Mouse (Mus musculus): Measurements from ENCODE around the gene Astn2.
A peak's percentile ranks its signal among the peaks of the same experiment; 100 is the strongest.

Gene Astn2

DNA sequence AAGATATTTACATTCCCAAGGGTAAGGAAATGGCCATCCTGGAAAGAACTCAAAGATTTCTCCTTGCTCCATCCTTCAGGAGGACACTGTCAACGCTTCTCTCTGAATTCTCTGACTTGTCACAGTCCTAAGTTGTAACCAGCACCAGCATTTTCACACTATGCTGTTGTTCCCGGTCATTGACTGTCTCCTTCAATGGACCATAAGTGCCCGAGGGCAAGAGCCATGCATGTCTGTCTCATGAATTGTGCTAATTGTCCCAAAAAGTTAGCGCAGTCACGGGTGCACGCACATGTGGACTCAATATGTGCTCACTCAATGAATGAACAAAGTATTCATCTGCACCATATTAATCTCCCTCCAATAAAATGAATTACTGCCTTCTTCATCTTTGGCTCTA lies 741.2 kb downstream of the Astn2 start:
- no peak for DNase-seq

- DNase-seq = peak; percentile 72
Observed at GRCm38 (mm10) chr4:65654723-65655122, 749.7 kb downstream of the Astn2 start.

DNA sequence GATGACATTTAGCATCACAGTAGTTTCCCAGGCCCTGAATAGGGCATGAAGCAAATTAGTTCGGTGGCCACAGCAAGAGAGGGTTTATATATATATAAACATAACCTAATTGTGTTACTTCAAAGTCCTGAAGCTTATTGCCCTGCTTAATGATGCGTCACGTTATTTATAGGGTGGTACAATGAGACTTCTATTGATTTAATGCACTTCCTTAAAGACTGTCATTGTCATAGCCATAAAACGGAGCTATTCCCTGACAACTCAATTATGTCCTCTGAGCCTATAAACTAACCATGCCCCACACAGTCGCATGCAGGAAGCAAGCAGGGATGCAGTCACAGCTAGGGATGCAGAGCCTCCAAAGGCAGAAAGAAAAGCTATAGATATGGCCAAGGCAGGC lies 761.8 kb downstream of the Astn2 start:
- DNase-seq = no peak

- DNase-seq = no peak
Observed at GRCm38 (mm10) chr4:65638231-65638630, 766.2 kb downstream of the Astn2 start.

DNA sequence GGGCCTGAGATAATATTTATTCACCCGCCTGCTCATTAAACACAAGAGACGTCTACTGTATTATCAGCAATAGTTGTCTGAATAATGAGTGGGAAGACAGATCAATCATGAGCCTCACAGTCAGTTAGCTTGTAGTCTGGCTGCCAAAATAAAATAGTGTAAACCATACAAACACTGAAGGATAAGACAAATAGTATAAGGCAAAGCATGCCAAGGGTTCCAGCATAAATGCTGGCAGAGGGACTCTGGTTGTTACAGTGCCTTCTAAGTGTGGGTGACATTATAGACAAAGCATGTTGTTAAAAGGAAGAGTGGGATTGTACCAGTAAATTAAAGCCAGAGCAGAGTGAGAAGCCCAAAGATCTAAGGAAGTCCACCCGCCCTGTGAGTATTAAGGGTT lies 784.3 kb downstream of the Astn2 start:
- DNase-seq = no peak

DNA sequence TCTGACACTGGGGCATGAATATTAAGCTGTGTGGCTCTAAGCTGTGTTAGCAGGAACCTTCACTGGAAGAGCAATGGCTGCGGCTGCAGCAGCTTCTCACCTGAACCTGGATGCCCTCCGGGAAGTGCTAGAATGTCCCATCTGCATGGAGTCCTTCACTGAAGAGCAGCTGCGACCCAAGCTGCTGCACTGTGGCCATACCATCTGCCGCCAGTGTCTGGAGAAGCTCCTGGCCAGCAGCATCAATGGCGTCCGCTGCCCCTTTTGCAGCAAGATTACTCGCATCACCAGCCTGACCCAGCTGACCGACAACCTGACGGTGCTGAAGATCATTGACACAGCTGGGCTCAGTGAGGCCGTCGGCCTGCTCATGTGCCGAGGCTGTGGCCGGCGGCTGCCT lies 791.3 kb downstream of the Astn2 start:
- DNase-seq = no peak

GRCm38 (mm10) chr4:65610896-65611295 lies 793.5 kb downstream of the Astn2 start:
- DNase-seq = no peak

DNA sequence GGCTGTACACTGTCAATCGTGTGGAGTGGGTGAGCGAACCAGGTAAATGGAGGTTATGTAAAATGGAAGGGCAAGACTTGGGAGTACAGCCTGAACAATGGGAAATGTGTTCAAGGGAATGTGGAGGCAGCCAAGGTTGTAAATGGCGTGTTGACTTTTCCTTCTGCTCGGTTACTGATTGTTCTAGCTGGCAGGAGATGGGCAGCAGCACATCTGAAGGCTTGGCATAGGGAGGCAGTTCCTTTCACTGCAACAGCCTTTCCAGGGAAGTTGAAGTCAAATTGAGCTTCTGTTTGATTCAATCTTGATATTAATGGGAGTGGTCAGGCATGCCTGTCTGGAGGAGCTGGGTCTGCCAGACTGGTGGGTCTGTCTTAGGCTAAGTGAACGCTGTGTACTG lies 794.1 kb downstream of the Astn2 start:
- no peak for DNase-seq

DNA sequence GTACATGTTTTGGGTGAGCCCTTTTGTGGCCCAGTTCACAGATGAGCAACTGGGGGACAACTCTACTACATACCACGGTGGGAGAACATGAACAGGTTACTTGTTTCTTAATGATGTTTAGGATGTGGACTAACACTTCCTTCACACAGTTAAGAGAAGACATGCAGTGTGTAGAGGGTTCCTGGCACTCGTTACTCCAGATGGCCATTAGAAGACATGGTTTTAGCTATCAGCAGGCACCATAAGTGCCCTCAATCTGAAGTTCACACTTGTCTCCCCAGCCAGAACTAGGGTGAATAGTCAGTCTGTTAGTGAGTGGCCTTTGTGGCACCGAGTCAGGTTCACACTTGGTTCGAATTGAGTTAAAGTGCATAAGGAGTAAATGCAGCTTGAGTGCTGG lies 796.3 kb downstream of the Astn2 start:
- no peak for DNase-seq

GRCm38 (mm10) chr4:65607184-65607631 lies 797.2 kb downstream of the Astn2 start:
- DNase-seq = peak; percentile 31

- no peak for DNase-seq
Observed at GRCm38 (mm10) chr4:65605151-65605702, 799.2 kb downstream of the Astn2 start.

DNA sequence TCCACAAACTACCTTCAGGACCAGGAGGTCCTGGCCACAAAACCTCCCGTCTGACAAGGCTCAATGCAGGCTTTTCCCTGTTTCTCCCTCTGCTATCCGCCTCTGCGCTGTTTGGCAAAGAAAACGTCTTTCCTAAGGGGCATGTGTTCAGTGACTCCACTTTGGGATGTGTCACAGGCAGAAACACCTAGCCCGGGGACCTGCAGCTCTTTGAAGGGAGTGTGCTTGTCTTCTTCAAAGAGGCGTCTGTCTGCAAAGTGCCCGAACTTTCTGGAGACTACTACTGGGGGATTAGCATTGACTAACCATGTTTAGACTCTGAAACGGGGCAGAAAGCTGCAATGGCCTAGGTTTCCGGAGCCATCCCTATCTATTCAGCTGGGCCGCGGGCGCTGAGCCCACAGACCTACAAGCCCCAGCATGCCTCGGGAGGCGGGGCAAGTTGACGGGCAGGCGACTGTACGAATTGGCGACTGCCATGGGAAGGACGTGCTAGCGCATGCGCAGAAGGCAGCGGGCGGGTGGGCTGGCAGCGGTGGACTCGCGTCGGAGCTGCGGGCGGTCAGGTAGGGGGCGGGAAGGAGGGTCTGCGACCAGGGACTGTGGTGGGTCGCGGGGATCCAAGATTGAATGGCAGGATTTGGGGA lies 799.8 kb downstream of the Astn2 start, which contains the start of gene Trim32:
Gene Trim32 (plus strand): TSS at position 483 of the 647 bp plus-strand sequence.
- DNase-seq = peak; percentile 97

DNA sequence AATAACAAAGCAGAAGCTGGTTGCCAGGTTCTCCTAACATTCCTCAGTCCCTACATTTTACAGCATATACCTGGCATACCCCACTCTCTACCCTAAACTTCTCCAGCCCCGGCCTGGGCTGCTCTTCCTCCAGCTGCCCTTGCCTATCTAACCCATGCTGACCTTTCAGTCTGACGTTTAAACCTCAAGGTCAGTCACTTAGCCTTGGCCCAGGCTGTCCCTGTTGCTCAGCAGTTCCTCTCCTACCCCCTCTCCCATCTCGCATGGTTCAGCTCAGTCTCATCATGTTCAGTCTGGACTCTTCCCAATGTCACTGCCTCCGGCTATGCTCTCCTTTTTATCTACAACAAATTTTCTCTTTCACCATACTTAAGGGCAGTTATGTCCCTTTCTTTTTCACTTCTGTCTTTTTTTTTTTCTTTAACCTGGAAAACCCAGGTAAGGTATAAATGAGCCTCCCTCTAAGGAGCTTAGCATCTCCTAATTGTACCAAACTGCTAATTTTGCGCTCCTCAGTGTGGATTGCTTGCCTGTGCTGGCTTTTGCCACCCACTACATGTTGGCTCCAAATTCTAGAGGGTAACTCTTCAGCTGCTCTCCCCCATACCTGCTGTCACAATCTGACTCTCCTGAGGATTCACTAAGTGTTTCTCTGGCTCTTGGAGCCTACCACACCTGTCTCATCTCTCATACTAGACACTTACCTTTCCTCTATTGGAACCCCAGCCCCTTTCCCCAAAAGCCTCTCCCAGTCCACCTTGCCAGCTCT lies 809.6 kb downstream of the Astn2 start:
- DNase-seq = no peak

GRCm38 (mm10) chr4:65589780-65590179 lies 814.6 kb downstream of the Astn2 start:
- DNase-seq = no peak

GRCm38 (mm10) chr4:65586947-65587346 lies 817.5 kb downstream of the Astn2 start:
- no peak for DNase-seq

DNA sequence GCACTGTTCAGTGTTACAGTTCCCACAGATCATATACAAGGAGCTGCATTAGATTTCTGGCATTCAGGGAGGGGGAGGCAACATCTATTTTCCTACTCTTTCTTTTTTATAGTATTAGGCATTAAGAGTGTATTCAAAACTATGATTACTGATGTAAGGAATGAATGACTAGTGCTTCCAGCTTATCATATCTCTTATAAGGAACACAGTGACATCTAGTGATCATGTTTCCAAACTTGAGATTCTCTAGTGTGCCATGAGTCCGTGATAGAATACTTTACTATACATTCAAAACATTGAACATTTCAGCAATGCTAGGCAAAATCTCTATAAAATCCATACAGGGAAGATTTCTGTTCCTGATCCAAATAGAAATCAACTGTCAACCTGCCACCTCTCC lies 824.2 kb downstream of the Astn2 start:
- DNase-seq = no peak

DNA sequence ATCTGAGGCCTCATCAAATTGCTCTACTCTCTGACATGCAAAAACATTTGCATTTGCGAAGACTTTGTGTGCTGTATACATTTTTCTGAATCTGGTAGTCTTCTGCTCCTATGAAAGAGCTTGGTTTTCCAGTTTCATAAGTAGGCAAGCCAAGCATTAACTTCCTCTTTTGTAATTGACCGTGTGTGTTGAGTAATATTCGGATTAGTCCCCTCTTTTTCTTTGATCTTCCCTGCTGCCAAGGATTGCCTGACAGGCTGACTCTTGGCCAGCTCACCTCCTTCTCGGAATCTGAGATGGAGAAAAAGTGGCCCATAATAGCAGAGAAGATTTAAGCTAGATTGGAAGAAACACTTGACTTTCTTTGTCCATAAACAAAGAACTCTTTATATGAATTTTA lies 838.9 kb downstream of the Astn2 start:
- no peak for DNase-seq

GRCm38 (mm10) chr4:65548561-65548960 lies 855.9 kb downstream of the Astn2 start:
- no peak for DNase-seq

DNA sequence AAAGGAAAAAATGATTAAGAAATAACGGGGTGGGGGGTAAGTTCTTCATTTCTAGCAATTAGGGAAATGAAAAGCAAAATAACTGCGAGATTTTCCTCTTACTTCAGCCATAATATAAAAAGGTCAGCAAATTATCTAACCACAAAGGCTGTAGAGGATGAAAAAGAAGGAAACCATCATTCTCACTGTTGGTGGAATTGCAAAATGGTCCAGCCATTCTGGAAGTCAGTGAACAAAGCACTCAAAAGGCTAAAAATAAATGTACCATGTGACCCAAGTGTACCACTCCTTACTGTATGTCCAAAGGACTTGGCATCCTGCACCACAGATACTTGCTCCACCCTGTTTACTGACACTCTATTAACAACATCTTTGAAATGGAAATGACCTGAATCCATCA lies 858.8 kb downstream of the Astn2 start:
- no peak for DNase-seq

- DNase-seq = no peak
Observed at GRCm38 (mm10) chr4:65532071-65532736, 872.2 kb downstream of the Astn2 start.

GRCm38 (mm10) chr4:65531621-65532020 lies 872.8 kb downstream of the Astn2 start:
- no peak for DNase-seq

DNA sequence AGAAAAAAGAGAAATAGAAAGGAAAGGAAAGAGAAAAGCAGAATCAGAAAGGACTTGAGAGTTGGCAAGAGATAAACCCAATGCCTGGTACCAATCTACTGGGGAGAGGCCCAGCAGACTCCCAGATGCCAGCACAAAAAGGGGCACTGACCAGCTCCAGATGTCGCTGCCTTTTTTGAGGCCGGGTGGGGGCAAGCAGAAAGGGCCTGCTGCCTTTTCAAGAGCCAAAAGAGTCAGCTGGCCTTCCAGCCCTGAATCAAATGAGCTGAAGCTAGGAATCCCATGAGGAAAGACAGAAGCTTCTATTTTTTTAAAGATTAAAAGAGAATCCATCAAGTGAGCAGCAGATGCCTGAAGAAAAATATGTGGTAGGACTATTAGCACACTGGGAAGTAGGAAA lies 873.5 kb downstream of the Astn2 start:
- no peak for DNase-seq

GRCm38 (mm10) chr4:65508101-65508500 lies 896.3 kb downstream of the Astn2 start:
- no peak for DNase-seq

GRCm38 (mm10) chr4:65506870-65507269 lies 897.5 kb downstream of the Astn2 start:
- no peak for DNase-seq

All from liver (tissue).